Mouse (Mus musculus) midbrain, postnatal 0 days (tissue): Measurements from ENCODE around the gene Podxl. TPM values are rescaled to one million over a fixed set of nuclear protein-coding genes. Genes with fewer than 3 reads are reported as not detected.

Experiments used
- ATAC-seq: fragments of 200-750 bp; cut with Nextera tagmentation; 2 replicates; pipeline ENCODE4 v1.8.0; 2017; ENCODE audit warnings: moderate number of reproducible peaks, mild to moderate bottlenecking, moderate TSS enrichment, moderate library complexity; ENCODE audit not compliant: low FRiP score
- DNase-seq: peaks from one replicate; pipeline ENCODE4 v3.0.0-alpha.2; 2015; ENCODE audit warnings: low spot score
- H3K27ac ChIP-seq: fragments of 300-500 bp; sonication (generic); 2 replicates; pipeline ENCODE4 v1.5.1; 2014; ENCODE audit warnings: low read depth, mild to moderate bottlenecking, low read length, mixed read lengths
- H3K27me3 ChIP-seq: fragments of 300-500 bp; sonication (generic); 2 replicates; pipeline ENCODE4 v1.6.1; 2014; ENCODE audit warnings: low read length, control low read depth, mixed read lengths; ENCODE audit not compliant: insufficient read depth
- H3K36me3 ChIP-seq: fragments of 300-500 bp; sonication (generic); 2 replicates; pipeline ENCODE4 v1.6.1; 2014; ENCODE audit warnings: low read length, control low read depth, mixed read lengths; ENCODE audit not compliant: insufficient read depth
- H3K4me1 ChIP-seq: fragments of 300-500 bp; sonication (generic); 2 replicates; pipeline ENCODE4 v1.6.1; 2014; ENCODE audit warnings: mild to moderate bottlenecking, control low read depth, antibody characterized with exemption, low read length, mixed read lengths; ENCODE audit not compliant: insufficient read depth
- H3K4me2 ChIP-seq: fragments of 300-500 bp; sonication (generic); 2 replicates; pipeline ENCODE4 v1.6.1; 2014; ENCODE audit warnings: low read depth, mild to moderate bottlenecking, low read length, mixed read lengths; ENCODE audit not compliant: poor library complexity, severe bottlenecking
- H3K4me3 ChIP-seq: fragments of 300-500 bp; sonication (generic); 2 replicates; pipeline ENCODE4 v1.5.1; 2014; ENCODE audit warnings: low read depth, mild to moderate bottlenecking, low read length, moderate library complexity
- H3K9ac ChIP-seq: fragments of 300-500 bp; sonication (generic); replicated peaks from 2 replicates; pipeline ENCODE4 v1.6.1; 2014; ENCODE audit warnings: mild to moderate bottlenecking, low read length, moderate library complexity, mixed read lengths; ENCODE audit not compliant: poor library complexity, severe bottlenecking
- H3K9me3 ChIP-seq: fragments of 300-500 bp; sonication (generic); 2 replicates; pipeline ENCODE4 v1.6.1; 2016; ENCODE audit warnings: low read length, control low read depth
- CTCF ChIP-seq: IDR thresholded peaks from 2 replicates; pipeline ENCODE4 v1.5.1; 2016; ENCODE audit warnings: antibody characterized with exemption, mild to moderate bottlenecking
- whole genome bisulfite sequencing: fragments of 180-500 bp; shearing (Covaris S2); extraction: QIAGEN DNeasy Blood & Tissue Kit; methylation state at CpG from one replicate; pipeline ENCODE4 v1.1.7; 2014; 5-methylcytosine and 5-hydroxymethylcytosine counted together
- polyA plus RNA-seq: library from polyadenylated mRNA; unstranded; fragments of >200 nt; fragmentation: Nextera tagmentation; extraction: Ambion mirVana; gene quantifications from 2 replicates; pipeline ENCODE4 v1.2.1, GENCODE M21; 2015
- total RNA-seq: library from RNA; depleted of rRNA; stranded (reverse); fragments of >200 nt; gene quantifications from 2 replicates; pipeline ENCODE4 v1.2.3, GENCODE M21; 2014

The Podxl gene
- total and polyA plus RNA-seq, 2 experiments from 2014 or later = 6.0 to 15.1 TPM

DNA sequence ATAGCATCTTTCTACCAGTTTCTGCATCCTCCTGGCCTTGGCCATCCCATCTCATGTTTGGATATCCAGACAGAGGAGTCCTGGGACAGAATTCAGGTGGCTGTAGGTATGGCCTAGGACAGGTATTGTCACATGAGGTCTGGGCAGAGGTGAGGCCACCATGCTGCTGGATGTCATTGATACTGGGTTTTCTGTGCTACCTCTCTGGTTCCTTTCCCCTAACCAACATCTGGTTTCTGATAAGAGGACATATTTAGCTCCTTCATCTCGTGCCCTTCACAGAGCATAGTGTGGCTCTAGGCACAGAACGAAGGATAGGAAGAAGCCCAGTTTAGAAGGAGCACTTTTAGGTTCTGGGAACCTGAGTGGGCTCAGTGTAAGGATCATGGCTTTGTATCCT lies 28.3 kb upstream of the Podxl start:
- no peak overlapping the region for H3K4me3 ChIP-seq
- H3K4me1 ChIP-seq = peaks cover 9% of the 10 kb centered on the region
- H3K27ac ChIP-seq = no peak overlapping the region
- 76% methylated on average over 2 of the region's 2 CpGs for WGBS
- H3K27me3 ChIP-seq = no peaks in the 10 kb centered on the region
- H3K36me3 ChIP-seq = no peaks in the 10 kb centered on the region
- ATAC-seq (no peak), DNase-seq (no peak)
- no peak for TF ChIP-seq CTCF
- no peak overlapping the region for H3K9ac ChIP-seq
- H3K4me2 ChIP-seq = no peak overlapping the region
- H3K9me3 ChIP-seq = no peaks in the 10 kb centered on the region

DNA sequence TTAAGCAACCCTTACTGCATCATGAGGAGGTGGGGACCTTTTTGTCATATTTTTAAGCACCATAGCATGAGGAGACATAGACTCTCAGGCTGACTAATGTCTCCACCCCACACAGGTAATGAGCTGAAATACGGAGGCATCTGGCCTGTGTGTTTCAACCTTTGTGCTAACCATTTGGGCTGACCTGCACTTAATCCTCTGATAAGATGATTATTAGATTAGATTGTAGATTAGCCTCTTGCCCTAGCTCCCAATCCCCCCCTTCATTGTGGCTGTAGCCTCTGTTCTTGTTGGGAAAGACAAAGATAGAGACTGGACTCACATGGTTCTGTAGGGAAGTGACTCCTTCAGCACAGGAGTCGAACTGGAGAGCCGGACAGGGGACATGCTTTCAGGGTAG lies 27.9 kb upstream of the Podxl start:
- no peak for DNase-seq
- H3K4me2 ChIP-seq = no peak overlapping the region

DNA sequence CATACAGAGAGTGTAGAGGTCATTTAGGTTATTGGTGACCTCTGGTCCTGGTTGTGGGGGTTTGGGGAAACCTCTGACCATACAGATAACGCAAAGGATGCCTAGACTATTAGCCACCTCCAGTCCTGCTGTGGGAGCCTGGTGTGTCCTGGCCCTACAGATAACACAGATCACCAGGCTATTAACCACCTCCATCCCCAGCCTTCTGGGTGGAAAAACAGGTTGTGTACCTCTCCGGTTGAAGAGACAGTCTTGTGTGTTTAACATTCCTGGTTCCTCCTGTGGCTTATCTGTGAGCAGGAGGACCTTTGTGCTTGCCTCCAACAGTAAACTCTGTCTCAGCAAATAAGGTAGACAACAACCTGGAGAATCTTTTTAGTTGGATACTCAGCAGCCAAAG lies 27.0 kb upstream of the Podxl start:
- Histone ChIP-seq H3K4me2 (no peak overlapping the region), H3K9me3 (no peaks in the 10 kb centered on the region), H3K4me3 (no peak overlapping the region), H3K27me3 (no peaks in the 10 kb centered on the region), H3K4me1 (no peaks in the 10 kb centered on the region), H3K27ac (no peak overlapping the region), H3K9ac (no peak overlapping the region), H3K36me3 (no peaks in the 10 kb centered on the region)
- DNase-seq (no peak), ATAC-seq (no peak)
- 93% methylated on average over 2 of the region's 2 CpGs for WGBS
- TF ChIP-seq CTCF = no peak

More for the DNA sequence above, 27.9 kb upstream of the Podxl start:
- Histone ChIP-seq H3K4me3 (no peak overlapping the region), H3K27ac (no peak overlapping the region), H3K27me3 (no peaks in the 10 kb centered on the region), H3K4me1 (peaks cover 5% of the 10 kb centered on the region), H3K9ac (no peak overlapping the region), H3K9me3 (no peaks in the 10 kb centered on the region), H3K36me3 (no peaks in the 10 kb centered on the region)
- 81% methylated on average over 3 of the region's 3 CpGs for WGBS
- TF ChIP-seq CTCF = no peak
- no peak for ATAC-seq

DNA sequence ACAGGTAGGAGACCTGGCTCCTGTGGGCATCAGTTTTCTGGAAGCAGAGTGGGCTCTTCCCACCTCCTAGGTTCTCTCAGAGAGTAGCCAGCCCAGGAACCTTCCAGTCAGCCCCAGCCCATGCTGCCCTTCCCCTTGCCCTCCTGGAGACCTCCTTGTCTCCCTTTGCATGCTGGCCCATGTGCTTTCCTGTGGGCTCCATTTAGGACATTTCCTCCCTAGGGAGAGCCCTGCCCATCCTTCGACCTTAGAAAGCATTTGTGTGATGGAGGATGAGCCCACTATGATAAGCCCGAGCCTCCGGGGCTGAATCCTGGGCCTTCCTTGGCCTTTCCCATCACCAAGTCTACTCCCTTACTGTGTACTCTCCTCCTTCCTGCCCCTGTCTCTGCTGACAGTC lies 25.5 kb upstream of the Podxl start:
- WGBS = 77% methylated on average over 3 of the region's 3 CpGs
- Histone ChIP-seq H3K27ac (no peak overlapping the region), H3K27me3 (no peaks in the 10 kb centered on the region), H3K4me2 (no peak overlapping the region), H3K9me3 (no peaks in the 10 kb centered on the region), H3K4me3 (no peak overlapping the region), H3K36me3 (no peaks in the 10 kb centered on the region), H3K4me1 (no peaks in the 10 kb centered on the region), H3K9ac (no peak overlapping the region)
- ATAC-seq = no peak
- no peak for TF ChIP-seq CTCF
- no peak for DNase-seq

DNA sequence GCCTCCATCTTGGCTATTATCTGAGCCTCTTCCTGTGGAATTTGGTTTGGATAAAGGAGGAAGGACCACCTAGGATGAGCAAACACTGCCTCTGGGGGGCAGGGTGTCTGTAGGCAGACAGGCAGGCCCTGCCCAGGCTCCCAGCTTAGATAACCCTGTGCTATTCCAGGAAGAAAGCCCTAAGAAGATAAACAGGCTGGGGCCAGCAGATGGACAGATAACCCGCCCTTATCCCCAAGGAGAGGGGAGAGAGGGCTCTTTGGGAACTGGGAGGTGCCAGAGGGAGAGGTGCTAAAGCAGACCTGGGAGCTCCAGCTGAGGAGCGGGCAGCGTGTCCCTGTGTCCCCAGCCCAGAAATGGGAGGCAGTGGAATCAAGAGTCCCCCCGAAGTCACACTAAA lies 23.9 kb upstream of the Podxl start:
- no peak for ATAC-seq
- H3K9ac ChIP-seq = no peak overlapping the region
- no peaks in the 10 kb centered on the region for H3K36me3 ChIP-seq
- no peaks in the 10 kb centered on the region for H3K27me3 ChIP-seq
- 64% methylated on average over 4 of the region's 4 CpGs for WGBS
- H3K4me1 ChIP-seq = no peaks in the 10 kb centered on the region
- no peak for TF ChIP-seq CTCF
- no peaks in the 10 kb centered on the region for H3K9me3 ChIP-seq
- no peak overlapping the region for H3K4me2 ChIP-seq
- H3K4me3 ChIP-seq = no peak overlapping the region
- H3K27ac ChIP-seq = no peak overlapping the region
- DNase-seq = no peak

DNA sequence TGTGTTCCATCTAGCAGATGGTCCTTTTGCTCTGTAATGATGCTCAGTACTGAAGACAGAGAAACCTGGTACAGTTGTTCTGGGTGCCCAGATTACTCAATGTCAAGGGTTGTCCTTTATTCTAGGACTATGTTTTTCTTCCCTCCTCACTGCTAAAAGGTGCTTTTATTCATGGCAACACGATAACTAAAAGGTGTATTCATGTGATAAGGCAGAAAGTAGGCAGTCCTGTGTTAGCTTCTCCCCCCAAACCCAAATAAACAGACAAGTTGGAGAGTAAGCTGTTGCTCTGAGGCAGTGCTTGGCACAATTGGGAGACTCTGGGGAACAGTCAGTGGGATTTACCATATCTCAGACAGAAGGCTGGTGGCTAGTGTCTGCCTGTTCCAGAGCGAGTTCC lies 22.3 kb upstream of the Podxl start:
- DNase-seq (no peak), ATAC-seq (no peak)
- TF ChIP-seq CTCF = no peak
- Histone ChIP-seq H3K36me3 (no peaks in the 10 kb centered on the region), H3K4me3 (no peak overlapping the region), H3K27ac (no peak overlapping the region), H3K4me2 (no peak overlapping the region), H3K27me3 (no peaks in the 10 kb centered on the region), H3K4me1 (no peaks in the 10 kb centered on the region), H3K9me3 (no peaks in the 10 kb centered on the region), H3K9ac (no peak overlapping the region)
- 89% methylated on average over 2 of the region's 2 CpGs for WGBS
